Mouse (Mus musculus) CH12.LX (cell line): ENCODE results near the gene Ttc22. TPM values are rescaled to one million over a fixed set of nuclear protein-coding genes. Genes with fewer than 3 reads are reported as not detected.

Experiments used
- DNase-seq: peaks from one replicate; pipeline ENCODE4 v3.0.0-alpha.2; 2013; ENCODE audit errors: extremely low read depth
- H3K27ac ChIP-seq: 2 replicates; pipeline ENCODE4 v1.5.1; 2012; ENCODE audit warnings: low read depth, mild to moderate bottlenecking, control low read depth, moderate library complexity; ENCODE audit not compliant: insufficient read depth
- H3K27me3 ChIP-seq: replicated peaks from 2 replicates; pipeline ENCODE3; 2012; ENCODE audit warnings: inconsistent platforms
- H3K36me3 ChIP-seq, 2 experiments: replicated peaks in 1 of 2; 2 replicates each; pipeline versions ENCODE3 to v1.6.1; 2012; ENCODE audit warnings: inconsistent platforms in 1 of 2, low read length in 1 of 2, mild to moderate bottlenecking in 1 of 2, mixed read lengths in 1 of 2, moderate library complexity in 1 of 2; ENCODE audit not compliant: control insufficient read depth in 1 of 2, insufficient read depth in 1 of 2
- H3K4me1 ChIP-seq, 2 experiments: 2 replicates each; pipeline ENCODE4 v1.6.1; 2012; ENCODE audit warnings: inconsistent platforms in 1 of 2, moderate library complexity in 1 of 2; ENCODE audit not compliant: insufficient read depth in 2 of 2, control insufficient read depth in 1 of 2
- H3K4me2 ChIP-seq: 2 replicates; pipeline ENCODE4 v1.6.1; 2012; ENCODE audit warnings: low read depth, mild to moderate bottlenecking, control low read depth; ENCODE audit not compliant: poor library complexity, insufficient read depth, severe bottlenecking
- H3K4me3 ChIP-seq, 3 experiments: fragments of 150-350 bp in 1 of 3; sonication (generic) in 1 of 3; replicated peaks in 1 of 3; 2 replicates each; pipeline versions ENCODE3 to v1.5.1; 2011 to 2012; ENCODE audit warnings: low read depth in 2 of 3, low read length in 2 of 3, mild to moderate bottlenecking in 2 of 3, moderate library complexity in 2 of 3, control low read depth in 1 of 3, improper control_type of control experiment in 1 of 3, inconsistent platforms in 1 of 3, mixed read lengths in 1 of 3; ENCODE audit not compliant: poor library complexity in 1 of 3
- H3K79me2 ChIP-seq: replicated peaks from 2 replicates; pipeline ENCODE4 v1.6.1; 2012; ENCODE audit warnings: mild to moderate bottlenecking, moderate library complexity; ENCODE audit not compliant: control insufficient read depth, poor library complexity, insufficient read depth, severe bottlenecking; ENCODE audit errors: extremely low read depth
- H3K9ac ChIP-seq: 2 replicates; pipeline ENCODE4 v1.6.1; 2012; ENCODE audit warnings: low read depth, mild to moderate bottlenecking, control low read depth, moderate library complexity; ENCODE audit not compliant: insufficient read depth
- H3K9me3 ChIP-seq: replicated peaks from 2 replicates; pipeline ENCODE3; 2012; ENCODE audit warnings: low read length, inconsistent platforms, mixed read lengths
- CHD1 ChIP-seq: IDR thresholded peaks from 2 replicates; pipeline ENCODE4 v1.6.1; 2012; ENCODE audit warnings: low read depth, low read length, improper control_type of control experiment, inconsistent platforms
- CHD2 ChIP-seq: IDR thresholded peaks from 2 replicates; pipeline ENCODE4 v1.6.1; 2011; ENCODE audit warnings: low read length, improper control_type of control experiment
- E2F4 ChIP-seq: IDR thresholded peaks from 2 replicates; pipeline ENCODE4 v1.6.1; 2011; ENCODE audit warnings: low read depth, low read length, improper control_type of control experiment; ENCODE audit not compliant: insufficient replicate concordance
- EP300 ChIP-seq: IDR thresholded peaks from 2 replicates; pipeline ENCODE4 v1.6.1; 2011; ENCODE audit warnings: low read length, improper control_type of control experiment
- ETS1 ChIP-seq: conservative IDR thresholded peaks from 2 replicates; pipeline ENCODE4 v1.6.1; 2012; ENCODE audit warnings: low read depth, mild to moderate bottlenecking, inconsistent platforms, low read length, improper control_type of control experiment, moderate library complexity
- GABPA ChIP-seq: IDR thresholded peaks from 2 replicates; pipeline ENCODE4 v1.6.1; 2012; ENCODE audit warnings: low read depth, low read length, improper control_type of control experiment, inconsistent platforms; ENCODE audit not compliant: insufficient replicate concordance
- IRF4 ChIP-seq: IDR thresholded peaks from 2 replicates; pipeline ENCODE4 v1.6.1; 2014; ENCODE audit warnings: low read depth, mild to moderate bottlenecking, inconsistent platforms, low read length, improper control_type of control experiment
- JUN ChIP-seq: IDR thresholded peaks from 2 replicates; pipeline ENCODE4 v1.6.1; 2011; ENCODE audit warnings: low read depth, mild to moderate bottlenecking, low read length, improper control_type of control experiment, moderate library complexity; ENCODE audit not compliant: insufficient read depth
- JUND ChIP-seq: conservative IDR thresholded peaks from 2 replicates; pipeline ENCODE4 v1.6.1; 2011; ENCODE audit warnings: low read depth, low read length, improper control_type of control experiment
- KAT2A ChIP-seq: IDR thresholded peaks from 2 replicates; pipeline ENCODE4 v1.6.1; 2012; ENCODE audit warnings: low read length, improper control_type of control experiment, inconsistent platforms; ENCODE audit not compliant: insufficient replicate concordance
- MAFK ChIP-seq: IDR thresholded peaks from 2 replicates; pipeline ENCODE4 v1.6.1; 2011; ENCODE audit warnings: low read length, improper control_type of control experiment; ENCODE audit not compliant: insufficient replicate concordance
- MAX ChIP-seq: IDR thresholded peaks from 2 replicates; pipeline ENCODE4 v1.6.1; 2011; ENCODE audit warnings: low read length, improper control_type of control experiment
- MEF2A ChIP-seq: IDR thresholded peaks from 2 replicates; pipeline ENCODE4 v1.6.1; 2014; ENCODE audit warnings: low read depth, mild to moderate bottlenecking, inconsistent platforms, low read length, improper control_type of control experiment, borderline replicate concordance
- MYC ChIP-seq: IDR thresholded peaks from 2 replicates; pipeline ENCODE4 v1.6.1; 2011; ENCODE audit warnings: low read depth, mild to moderate bottlenecking, improper control_type of control experiment, low read length
- NELFE ChIP-seq: IDR thresholded peaks from 2 replicates; pipeline ENCODE4 v1.6.1; 2011; ENCODE audit warnings: low read depth, low read length, improper control_type of control experiment
- NRF1 ChIP-seq: IDR thresholded peaks from 2 replicates; pipeline ENCODE4 v1.6.1; 2014; ENCODE audit warnings: low read depth, mild to moderate bottlenecking, inconsistent platforms, low read length, improper control_type of control experiment, moderate library complexity
- PAX5 ChIP-seq: IDR thresholded peaks from 2 replicates; pipeline ENCODE4 v1.6.1; 2012; ENCODE audit warnings: low read length, inconsistent platforms, mixed read lengths
- POLR2A ChIP-seq: IDR thresholded peaks from 2 replicates; pipeline ENCODE4 v1.6.1; 2011; ENCODE audit warnings: low read depth, mild to moderate bottlenecking, improper control_type of control experiment, low read length
- RAD21 ChIP-seq: IDR thresholded peaks from 2 replicates; pipeline ENCODE4 v1.6.1; 2011; ENCODE audit warnings: low read depth, mild to moderate bottlenecking, low read length, improper control_type of control experiment, moderate library complexity
- TCF12 ChIP-seq: IDR thresholded peaks from 2 replicates; pipeline ENCODE4 v1.6.1; 2014; ENCODE audit warnings: low read depth, mild to moderate bottlenecking, inconsistent platforms, low read length, improper control_type of control experiment
- UBTF ChIP-seq: IDR thresholded peaks from 2 replicates; pipeline ENCODE4 v1.6.1; 2012; ENCODE audit warnings: low read depth, mild to moderate bottlenecking, inconsistent platforms, low read length, improper control_type of control experiment, moderate library complexity
- ZC3H11A ChIP-seq: IDR thresholded peaks from 2 replicates; pipeline ENCODE4 v1.6.1; 2012; ENCODE audit warnings: low read depth, mild to moderate bottlenecking, inconsistent platforms, low read length, improper control_type of control experiment
- ZKSCAN1 ChIP-seq: IDR thresholded peaks from 2 replicates; pipeline ENCODE4 v1.6.1; 2012; ENCODE audit warnings: low read depth, inconsistent platforms, low read length, improper control_type of control experiment, borderline replicate concordance
- dilution Hi-C: fragments of 300-500 bp; cut with MboI; formaldehyde crosslinking; loops from 2 replicates; pipeline ENCODE4 v1.14.3; 2020; ENCODE audit warnings: low sequenced_read_pairs; ENCODE audit not compliant: extremely low pct_unique_long_range_greater_than_20kb, extremely low pct_ligation_motif_present
- in situ Hi-C: fragments of 300-500 bp; cut with MboI; formaldehyde crosslinking; loops from 3 replicates; pipeline ENCODE4 v1.14.3; 2019; ENCODE audit warnings: low sequenced_read_pairs, low pct_ligation_motif_present, low pct_unique_long_range_greater_than_20kb, mixed read lengths
- polyA plus RNA-seq: library from polyadenylated mRNA; unstranded; fragments of >175 nt; gene quantifications from 2 replicates; pipeline ENCODE4 v1.2.1, GENCODE M21; 2012; ENCODE audit warnings: low read depth; ENCODE audit not compliant: insufficient read length
- total RNA-seq, 2 experiments: library from RNA; depleted of rRNA; stranded (reverse); fragments of 300-350 nt in 1 of 2; fragments of >200 nt in 1 of 2; gene quantifications; 2 replicates each; pipeline ENCODE4 v1.2.3; 2012 to 2014

The Ttc22 gene
- total and polyA plus RNA-seq, 3 experiments, result not detected

DNA sequence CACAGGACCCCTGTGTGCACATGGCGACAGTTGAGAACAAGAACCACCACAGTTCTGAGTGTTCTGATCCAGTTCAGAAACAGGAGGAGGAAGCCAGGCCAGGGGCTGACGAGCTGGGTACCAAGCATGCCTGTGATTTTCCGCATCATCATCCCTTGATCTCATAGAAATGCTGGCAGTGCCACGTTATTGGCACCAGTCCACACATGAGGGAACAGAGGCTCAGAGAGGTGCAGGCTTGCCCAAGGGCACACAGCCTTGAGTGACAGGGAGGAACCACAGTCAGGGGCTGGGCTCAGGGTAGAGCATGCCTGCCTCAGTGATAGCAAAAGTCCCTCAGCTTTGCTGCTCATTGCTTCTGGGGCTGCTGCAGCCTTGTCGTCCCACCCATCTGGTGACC lies 5.6 kb downstream of the Ttc22 start:
- H3K9me3 ChIP-seq, result no peaks in the 10 kb centered on the region
- dilution Hi-C loops, result no loop called here
- no peak overlapping the region for H3K4me3 ChIP-seq
- DNase-seq, result no peak
- no peak overlapping the region for H3K9ac ChIP-seq
- TF ChIP-seq MAFK (no peak), EP300 (no peak), ZC3H11A (no peak), MYC (no peak), E2F4 (no peak), UBTF (no peak)
- TF ChIP-seq, all 38 proteins: peak for 0
- no peak overlapping the region for H3K27ac ChIP-seq
- H3K36me3 ChIP-seq, result no peaks in the 10 kb centered on the region
- H3K4me2 ChIP-seq, result no peak overlapping the region
- no peaks in the 10 kb centered on the region for H3K79me2 ChIP-seq
- peaks cover 64% of the 10 kb centered on the region for H3K27me3 ChIP-seq
- in situ Hi-C loops, result loop anchor here (5.0 to 25.0 kb wide), 2 partner anchors 79 to 534 kb away; no protein-coding TSS in a partner anchor
- peaks cover 0 to 8% of the 10 kb centered on the region in 2 experiments; a peak in 2 of 4 replicates for H3K4me1 ChIP-seq

DNA sequence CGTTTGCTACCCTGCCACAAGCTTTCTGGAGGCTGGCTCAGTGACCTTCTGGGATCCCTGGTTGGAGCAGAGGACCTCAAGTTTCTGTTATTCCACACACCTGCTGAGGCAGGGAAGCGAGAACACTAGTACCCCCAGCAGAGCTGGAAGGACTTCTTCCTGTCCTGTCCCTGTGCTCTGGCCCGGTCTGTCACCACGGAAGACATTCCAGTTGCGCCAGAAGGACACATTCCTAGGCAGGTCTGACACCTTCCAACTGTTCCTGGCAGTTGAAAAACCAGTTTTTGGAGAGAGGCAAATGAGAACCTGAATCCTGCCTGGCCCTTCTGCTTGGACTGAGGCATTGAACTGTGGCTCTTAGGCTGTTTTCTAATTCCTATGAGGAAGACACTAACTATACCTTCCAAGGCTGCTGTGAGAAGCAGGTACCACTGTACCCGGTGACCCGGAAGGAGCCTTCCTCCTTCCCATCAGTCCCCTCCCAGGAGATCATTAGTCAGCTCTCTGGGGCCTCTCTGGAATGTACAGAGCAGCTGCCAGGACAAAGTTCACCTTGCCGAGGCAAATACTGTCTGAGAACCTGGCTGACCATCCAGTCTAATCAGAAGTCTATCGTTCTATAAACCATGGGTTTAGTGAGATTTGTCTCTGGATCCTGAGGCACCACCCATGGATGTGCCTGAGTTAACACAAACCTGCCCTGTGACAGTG lies 6.6 kb downstream of the Ttc22 start:
- Histone ChIP-seq H3K4me3 (no peak overlapping the region), H3K4me1 (peaks cover 0 to 8% of the 10 kb centered on the region in 2 experiments; a peak in 2 of 4 replicates), H3K36me3 (no peaks in the 10 kb centered on the region), H3K9me3 (no peaks in the 10 kb centered on the region), H3K27ac (no peak overlapping the region), H3K79me2 (no peaks in the 10 kb centered on the region), H3K27me3 (peaks cover 64% of the 10 kb centered on the region), H3K4me2 (no peak overlapping the region), H3K9ac (no peak overlapping the region)
- in situ Hi-C loops, result loop anchor here (5.0 to 25.0 kb wide), 2 partner anchors 78 to 533 kb away; no protein-coding TSS in a partner anchor
- TF ChIP-seq TCF12 (no peak), ZKSCAN1 (no peak), KAT2A (no peak), IRF4 (no peak), MAX (no peak), JUN (no peak), CHD1 (no peak), GABPA (no peak), NELFE (no peak), MAFK (no peak), EP300 (no peak), NRF1 (no peak), MEF2A (no peak), POLR2A (no peak), ZC3H11A (no peak), CHD2 (no peak), JUND (no peak), ETS1 (no peak), RAD21 (no peak), PAX5 (no peak)
- dilution Hi-C loops, result no loop called here
- no peak for DNase-seq
